Mouse (Mus musculus) liver, postnatal 0 days (tissue): ENCODE measurements around the gene Siglecf.

Source experiments
- CTCF ChIP-seq: sonication (generic); IDR thresholded peaks from 2 replicates; pipeline ENCODE4 v1.5.1; 2016; ENCODE audit warnings: antibody characterized with exemption, low read depth
- EP300 ChIP-seq: IDR thresholded peaks from 2 replicates; pipeline ENCODE4 v1.6.1; 2016; ENCODE audit warnings: antibody characterized with exemption, low read depth, mild to moderate bottlenecking

DNA sequence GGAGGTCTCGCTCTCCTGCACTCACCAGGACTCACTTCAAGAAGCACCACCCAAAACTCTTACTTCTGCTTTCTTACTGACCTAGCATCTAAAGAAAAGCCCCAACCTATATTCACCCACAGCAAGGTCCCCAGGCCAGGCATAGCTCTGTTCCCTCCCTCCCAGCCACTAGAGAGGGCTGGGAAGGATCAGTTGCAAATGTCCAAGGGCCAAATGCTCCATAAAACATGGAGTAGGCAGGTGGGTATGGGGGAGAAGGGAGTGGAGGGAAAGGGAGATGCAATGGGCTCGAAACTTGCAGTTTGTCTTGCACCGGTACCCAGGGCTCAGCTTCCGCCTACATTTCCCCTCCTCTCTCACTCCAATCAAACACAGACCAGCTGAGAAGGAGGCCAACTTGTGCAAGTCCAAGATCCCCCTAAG lies 57.0 kb downstream of the Siglecf start, which contains the start of gene Siglecg:
- no peak for TF ChIP-seq CTCF
- no peak for TF ChIP-seq EP300
